Mouse (Mus musculus): ENCODE measurements around the gene B4galt5.

GRCm38 (mm10) chr2:167330581-167330980 is 18.4 kb downstream of the B4galt5 start:
- no peak for TF ChIP-seq CTCF (IDR thresholded peaks at IDR 0.05; ENCODE audit: low read depth)
- no peak for TF ChIP-seq EP300 (IDR thresholded peaks at IDR 0.05; ENCODE audit: low read depth)

All from heart, postnatal 0 days (tissue).